ENCODE assay signal across 9 mouse cellular contexts in the genomic region with DNA sequence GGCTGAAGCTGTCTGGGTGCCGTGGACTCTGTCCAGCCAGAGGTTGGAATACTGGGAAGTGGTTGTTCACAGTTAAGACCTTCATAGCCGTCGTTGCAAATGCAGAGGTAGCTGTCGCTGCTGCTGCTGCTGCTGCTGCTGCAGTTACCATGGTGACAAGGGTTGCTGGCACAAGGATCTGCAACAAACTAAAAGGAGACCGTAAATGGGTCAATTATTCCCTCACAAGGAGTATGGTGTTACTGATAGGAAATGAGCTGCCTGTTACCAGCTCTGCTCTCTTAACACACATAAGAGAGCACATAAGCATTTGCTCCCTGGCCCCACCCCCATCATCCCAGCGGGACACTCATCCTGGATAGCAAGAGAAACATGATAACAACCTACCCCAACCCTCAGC.
DNase-seq lines count a peak whose midpoint lies in the region; ATAC-seq lines count a peak whose summit lies in the region.
"Had no signal": no experiment of that assay in that cellular context is flagged by ENCODE, and none has a peak within 500 bp of the region (broad histone marks: within the 10 kb centered on the region; RNA-seq: fewer than 3 reads in every experiment).

No protein-coding gene starts in this region.

- H3K4me3 ChIP-seq in neural tube, embryonic 11.5 days (ENCODE audit: low read depth, low read length) = no peak overlapping the region
- no peak overlapping the region for H3K4me3 ChIP-seq in forebrain, embryonic 13.5 days
- no peak overlapping the region for H3K4me3 ChIP-seq in limb, embryonic 12.5 days (replicated peaks)

- H3K4me2 ChIP-seq in neural tube, embryonic 11.5 days (ENCODE audit: low read depth) = no peak overlapping the region
- peak overlapping the region; percentile 42 for H3K4me2 ChIP-seq in forebrain, embryonic 13.5 days
- 0 out of 2 replicates have a peak overlapping the region, but pooled peaks have one; percentile 17 for H3K4me2 ChIP-seq in limb, embryonic 12.5 days

- H3K36me3 ChIP-seq in neural tube, embryonic 11.5 days (ENCODE audit: control insufficient read depth, insufficient read depth, low read length) = no peaks in the 10 kb centered on the region
- H3K36me3 ChIP-seq in forebrain, embryonic 13.5 days (ENCODE audit: poor library complexity, severe bottlenecking) = no peaks in the 10 kb centered on the region
- H3K36me3 ChIP-seq in limb, embryonic 12.5 days = no peaks in the 10 kb centered on the region

- no peak overlapping the region for H3K27ac ChIP-seq in neural tube, embryonic 11.5 days (ENCODE audit: low read depth, low read length)
- peak overlapping the region; percentile 73 for H3K27ac ChIP-seq in forebrain, embryonic 13.5 days
- no peak overlapping the region for H3K27ac ChIP-seq in limb, embryonic 12.5 days

- no peak overlapping the region for H3K9ac ChIP-seq in neural tube, embryonic 11.5 days (ENCODE audit: low read length)
- H3K9ac ChIP-seq in forebrain, embryonic 13.5 days = no peak overlapping the region
- no peak overlapping the region for H3K9ac ChIP-seq in limb, embryonic 12.5 days (replicated peaks)

- WGBS in neural tube, embryonic 11.5 days = 9% methylated on average over 6 of the region's 6 CpGs
- 2% methylated on average over 6 of the region's 6 CpGs for WGBS in forebrain, embryonic 13.5 days
- WGBS in limb, embryonic 12.5 days = 14% methylated on average over 6 of the region's 6 CpGs

- no peaks in the 10 kb centered on the region for H3K9me3 ChIP-seq in neural tube, embryonic 11.5 days (ENCODE audit: control insufficient read depth, low read length)
- no peaks in the 10 kb centered on the region for H3K9me3 ChIP-seq in forebrain, embryonic 13.5 days (replicated peaks)
- no peaks in the 10 kb centered on the region for H3K9me3 ChIP-seq in limb, embryonic 12.5 days

- peaks cover 5% of the 10 kb centered on the region; the same call in 1 of the 2 replicates for H3K4me1 ChIP-seq in neural tube, embryonic 11.5 days (ENCODE audit: control insufficient read depth, insufficient read depth, low read length)
- H3K4me1 ChIP-seq in forebrain, embryonic 13.5 days = peaks cover 42% of the 10 kb centered on the region
- H3K4me1 ChIP-seq in limb, embryonic 12.5 days (replicated peaks) = peaks cover 10% of the 10 kb centered on the region

- H3K27me3 ChIP-seq in neural tube, embryonic 11.5 days (ENCODE audit: control insufficient read depth, insufficient read depth, low read length) = no peaks in the 10 kb centered on the region
- 0 out of 2 replicates have a peak, but pooled peaks cover 2% of the 10 kb centered on the region for H3K27me3 ChIP-seq in forebrain, embryonic 13.5 days
- H3K27me3 ChIP-seq in limb, embryonic 12.5 days = peaks cover 28% of the 10 kb centered on the region

- DNase-seq in neural tube, embryonic 11.5 days (ENCODE audit: low spot score) = peak; percentile 29
- DNase-seq in neural tube, embryonic 10.5 days (ENCODE audit: extremely low spot score, low spot score) = no peak
- DNase-seq in retina, postnatal 1 day = peak; percentile 65
- DNase-seq in heart, postnatal 4 days = no peak
- DNase-seq in spleen, adult 12 weeks (ENCODE audit: low spot score) = no peak
- no peak for DNase-seq in ovary, postnatal 14 days (ENCODE audit: low spot score)

- ATAC-seq in neural tube, embryonic 11.5 days (ENCODE audit: insufficient read depth, low FRiP score, low TSS enrichment) = peak; percentile 49
- ATAC-seq in forebrain, embryonic 13.5 days = peak; percentile 84
- no peak for ATAC-seq in limb, embryonic 12.5 days (ENCODE audit: insufficient number of reproducible peaks, insufficient read depth, low FRiP score, low TSS enrichment, low read depth)
- ATAC-seq: intestine, postnatal 0 days had no signal

Comparison
In these comparisons a context has a peak if more than half of its experiments do, and no peak if none do; other contexts are left out.
1. DNase-seq: peak in neural tube, embryonic 11.5 days (single experiment) and retina, postnatal 1 day (single experiment); none in neural tube, embryonic 10.5 days (single experiment), heart, postnatal 4 days (single experiment), spleen, adult 12 weeks (single experiment) and ovary, postnatal 14 days (single experiment).